Comparison of ENCODE assay signal across 26 mouse cellular contexts in the genomic region with DNA sequence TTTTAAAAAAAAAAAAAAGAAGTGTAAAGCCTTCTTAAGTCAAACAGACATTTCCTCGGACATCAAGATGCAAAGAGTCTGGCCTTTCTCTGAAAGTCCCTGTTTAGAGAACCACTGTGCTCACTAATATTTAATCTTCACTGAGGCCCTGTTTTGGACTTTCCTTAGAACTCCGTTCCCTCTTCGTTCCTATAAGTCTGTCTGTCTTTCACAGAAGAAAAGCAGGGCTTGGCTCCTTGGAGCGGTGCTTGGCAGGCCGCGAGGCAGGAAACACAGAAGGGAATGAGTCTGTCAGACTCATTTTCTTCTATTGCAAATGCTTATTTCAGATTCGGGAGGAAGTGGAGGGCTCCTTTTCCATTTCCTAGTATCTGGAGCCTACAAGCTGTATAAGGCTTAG. TPM values are rescaled to one million over a fixed set of nuclear protein-coding genes. Genes with fewer than 3 reads are reported as not detected.
A peak's percentile ranks its signal among the peaks of the same experiment; 100 is the strongest.
DNase-seq lines count a peak whose midpoint lies in the region; ATAC-seq and TF ChIP-seq lines count a peak whose summit lies in the region.
"Had no signal": no experiment of that assay in that cellular context is flagged by ENCODE, and none has a peak within 500 bp of the region (broad histone marks: within the 10 kb centered on the region; RNA-seq: fewer than 3 reads in every experiment).

No protein-coding gene starts in this region.

- H3K4me2 ChIP-seq in heart, embryonic 15.5 days, result no peak overlapping the region
- peak overlapping the region; percentile 8; the same call in 1 of the 2 replicates for H3K4me2 ChIP-seq in midbrain, embryonic 16.5 days (ENCODE audit: low read length)
- H3K4me2 ChIP-seq: embryonic facial prominence, embryonic 13.5 days; hindbrain, embryonic 14.5 days; liver, embryonic 12.5 days had no signal

- H3K27ac ChIP-seq in gastrocnemius, adult 2 months, result peak overlapping the region; percentile 90
- 0 out of 2 replicates have a peak overlapping the region, but pooled peaks have one; percentile 9 for H3K27ac ChIP-seq in heart, embryonic 15.5 days
- H3K27ac ChIP-seq in midbrain, embryonic 16.5 days (ENCODE audit: low read length), result no peak overlapping the region
- H3K27ac ChIP-seq: embryonic facial prominence, embryonic 13.5 days; forebrain, embryonic 10.5 days; hindbrain, embryonic 14.5 days; liver, embryonic 12.5 days had no signal

- H3K36me3 ChIP-seq in heart, embryonic 15.5 days, result no peaks in the 10 kb centered on the region
- no peaks in the 10 kb centered on the region for H3K36me3 ChIP-seq in midbrain, embryonic 16.5 days (ENCODE audit: control insufficient read depth, insufficient read depth, low read length)
- H3K36me3 ChIP-seq: embryonic facial prominence, embryonic 13.5 days; liver, embryonic 12.5 days had no signal

- no peak for TF ChIP-seq CTCF in gastrocnemius, adult 2 months (IDR thresholded peaks at IDR 0.05)

- no peak for ATAC-seq in heart, embryonic 15.5 days (replicated peaks; ENCODE audit: insufficient number of reproducible peaks, insufficient read depth, low FRiP score, low read depth)
- no peak for ATAC-seq in midbrain, embryonic 16.5 days
- ATAC-seq: CD4-positive, CD25-positive, alpha-beta regulatory T cell, adult 4 months; intestine, postnatal 0 days; liver, embryonic 12.5 days; liver, postnatal 0 days had no signal

- DNase-seq in gastrocnemius, adult 2 months, result peak; percentile 40
- no peak for DNase-seq in gastrocnemius, adult 18-20 months (ENCODE audit: low spot score)
- DNase-seq in heart, postnatal 25 days (ENCODE audit: low spot score), result no peak
- DNase-seq in brain, adult 2 months (ENCODE audit: low read depth, low spot score), result peak; percentile 18
- no peak for DNase-seq in thymus, adult 18-20 months
- DNase-seq: adrenal gland, postnatal 14 days; cerebellum, adult 11-12 months; cerebellum, postnatal 10 days; gastrocnemius, postnatal 10 days; kidney, adult 9 months; kidney, postnatal 10 days; liver, postnatal 0 days; lung, postnatal 4 days; thymus, postnatal 4 days had no signal

- H3K27me3 ChIP-seq in heart, embryonic 15.5 days, result 0 out of 2 replicates have a peak, but pooled peaks cover 5% of the 10 kb centered on the region
- no peaks in the 10 kb centered on the region for H3K27me3 ChIP-seq in midbrain, embryonic 16.5 days (ENCODE audit: control insufficient read depth, insufficient read depth, low read depth, low read length)
- H3K27me3 ChIP-seq: embryonic facial prominence, embryonic 13.5 days had no signal

- no peaks in the 10 kb centered on the region for H3K9me3 ChIP-seq in heart, embryonic 15.5 days (replicated peaks)
- H3K9me3 ChIP-seq in midbrain, embryonic 16.5 days (replicated peaks; ENCODE audit: control insufficient read depth, low read length, poor library complexity, severe bottlenecking), result no peaks in the 10 kb centered on the region
- H3K9me3 ChIP-seq: embryonic facial prominence, embryonic 13.5 days; liver, embryonic 12.5 days had no signal

- 71% methylated on average over 7 of the region's 7 CpGs for WGBS in heart, embryonic 15.5 days
- WGBS in midbrain, embryonic 16.5 days, result 67% methylated on average over 7 of the region's 7 CpGs

- no peak overlapping the region for H3K9ac ChIP-seq in heart, embryonic 15.5 days
- no peak overlapping the region for H3K9ac ChIP-seq in midbrain, embryonic 16.5 days (ENCODE audit: low read depth, low read length)
- H3K9ac ChIP-seq: embryonic facial prominence, embryonic 13.5 days; hindbrain, embryonic 14.5 days; liver, embryonic 12.5 days; liver, postnatal 0 days had no signal

- H3K4me1 ChIP-seq in heart, embryonic 15.5 days (replicated peaks), result peaks cover 15% of the 10 kb centered on the region
- H3K4me1 ChIP-seq in midbrain, embryonic 16.5 days (ENCODE audit: control insufficient read depth, insufficient read depth, low read length), result peaks cover 27% of the 10 kb centered on the region

- intact Hi-C loops in gastrocnemius, adult 2 months (cut with DNase I), result no loop called here
- intact Hi-C loops in heart, postnatal 25 days (cut with DNase I), result loop anchor here (10.0 kb wide), 1 partner anchor 124 kb away; no protein-coding TSS in a partner anchor

- no peak overlapping the region; the same call in 1 of the 2 replicates for H3K4me3 ChIP-seq in gastrocnemius, adult 2 months
- H3K4me3 ChIP-seq in heart, embryonic 15.5 days, result no peak overlapping the region
- no peak overlapping the region for H3K4me3 ChIP-seq in midbrain, embryonic 16.5 days (ENCODE audit: low read depth, low read length)
- H3K4me3 ChIP-seq: embryonic facial prominence, embryonic 13.5 days; forebrain, embryonic 10.5 days; liver, embryonic 12.5 days; megakaryocyte, embryonic 14.5 days had no signal

RNA-seq across cellular contexts. Expression of a gene that starts 5.5 kb away (rescaled TPM):
- total RNA-seq in gastrocnemius, adult 2 months (2021), result 10 to 100 TPM; 29.2 to 34.5 TPM
- total RNA-seq in gastrocnemius, adult 18-20 months (2021), result 10 to 100 TPM; 29.6 to 36.3 TPM
- 1.9 and 2.1 TPM in 2 replicates for polyA plus RNA-seq in heart, embryonic 15.5 days (2015; fragmentation: Nextera tagmentation; extraction: Ambion mirVana)
- total RNA-seq in heart, postnatal 25 days (2021), result 10 to 100 TPM; 14.3 to 15.5 TPM
- 12.4 and 14.4 TPM in 2 replicates for polyA plus RNA-seq in midbrain, embryonic 16.5 days (2015; fragmentation: Nextera tagmentation; extraction: Ambion mirVana)
- total RNA-seq: common myeloid progenitor, adult 5-6 weeks; hematopoietic stem cell, adult 5-6 weeks; monocyte, adult 5-6 weeks had no signal
- polyA plus RNA-seq: CD4-positive, CD25-positive, alpha-beta regulatory T cell, adult 4 months had no signal

RNA-seq across cellular contexts. Expression of a gene that starts 5.7 kb away (rescaled TPM):
- total RNA-seq in gastrocnemius, adult 2 months (2021), result 1 to 10 TPM; 1.7 to 2.6 TPM
- total RNA-seq in gastrocnemius, adult 18-20 months (2021), result 1 to 10 TPM; 2.0 to 2.1 TPM
- 0.76 and 0.79 TPM in 2 replicates for polyA plus RNA-seq in heart, embryonic 15.5 days (2015; fragmentation: Nextera tagmentation; extraction: Ambion mirVana)
- 1 to 10 TPM; 2.7 to 3.6 TPM for total RNA-seq in heart, postnatal 25 days (2021)
- polyA plus RNA-seq in midbrain, embryonic 16.5 days (2015; fragmentation: Nextera tagmentation; extraction: Ambion mirVana), result 1.8 and 2.6 TPM in 2 replicates
- total RNA-seq: adrenal gland, postnatal 14 days; common myeloid progenitor, adult 5-6 weeks; hematopoietic stem cell, adult 5-6 weeks; monocyte, adult 5-6 weeks had no signal
- polyA plus RNA-seq: CD4-positive, CD25-positive, alpha-beta regulatory T cell, adult 4 months; liver, embryonic 12.5 days; liver, postnatal 0 days had no signal

RNA-seq across cellular contexts. Expression of a gene that starts 52.4 kb away (rescaled TPM):
- total RNA-seq in gastrocnemius, adult 2 months (2021), result 10 to 100 TPM; 16.8 to 25.0 TPM
- 10 to 100 TPM; 19.2 to 20.9 TPM for total RNA-seq in gastrocnemius, adult 18-20 months (2021)
- 13.2 and 13.3 TPM in 2 replicates for polyA plus RNA-seq in heart, embryonic 15.5 days (2015; fragmentation: Nextera tagmentation; extraction: Ambion mirVana)
- 10 to 100 TPM; 31.4 to 32.7 TPM for total RNA-seq in heart, postnatal 25 days (2021)
- polyA plus RNA-seq in midbrain, embryonic 16.5 days (2015; fragmentation: Nextera tagmentation; extraction: Ambion mirVana), result 16.8 and 21.6 TPM in 2 replicates

Comparison
In these comparisons a context has a peak if more than half of its experiments do, and no peak if none do; other contexts are left out.
1. DNase-seq: peak in gastrocnemius, adult 2 months (single experiment) and brain, adult 2 months (single experiment); none in gastrocnemius, adult 18-20 months (single experiment), heart, postnatal 25 days (single experiment) and thymus, adult 18-20 months (0 of 2).